Mouse (Mus musculus) E14TG2a.4 (cell line): ENCODE measurements around the gene Asb15.

Experiments
- H3K27me3 ChIP-seq: 2 replicates; pipeline ENCODE4 v1.6.1; 2014; ENCODE audit warnings: low read length, control low read depth; ENCODE audit not compliant: insufficient read depth
- H3K36me3 ChIP-seq: 2 replicates; pipeline ENCODE4 v1.6.1; 2014; ENCODE audit warnings: low read length, control low read depth; ENCODE audit not compliant: insufficient read depth
- H3K4me1 ChIP-seq: replicated peaks from 2 replicates; pipeline ENCODE4 v1.6.1; 2014; ENCODE audit warnings: low read depth, low read length, control low read depth
- H3K4me3 ChIP-seq: replicated peaks from 2 replicates; pipeline ENCODE4 v1.5.1; 2014; ENCODE audit warnings: mild to moderate bottlenecking, low read length
- H3K9me3 ChIP-seq: 2 replicates; pipeline ENCODE4 v1.6.1; 2014; ENCODE audit warnings: low read length, control low read depth
- CTCF ChIP-seq: conservative IDR thresholded peaks from 2 replicates; pipeline ENCODE4 v1.5.1; 2014; ENCODE audit warnings: low read length
- NANOG ChIP-seq: IDR thresholded peaks from 2 replicates; pipeline ENCODE4 v1.6.1; 2014; ENCODE audit warnings: borderline replicate concordance, low read length, mixed read lengths
- POU5F1 ChIP-seq: IDR thresholded peaks from 2 replicates; pipeline ENCODE4 v1.6.1; 2014; ENCODE audit warnings: low read length, borderline replicate concordance

The Asb15 gene

DNA sequence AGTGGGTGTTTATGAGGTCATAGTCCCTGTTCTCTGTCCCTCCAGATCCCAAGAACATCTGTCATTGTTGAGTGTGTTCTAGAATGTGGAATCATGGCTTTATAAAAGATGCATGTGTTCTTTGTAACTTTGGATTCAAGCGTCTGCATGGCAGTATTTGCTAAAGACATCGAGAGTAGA is at the start of gene Asb15:
Gene Asb15, plus strand, starts transcription at position 81 of the 180 bp plus-strand sequence.
- no peaks in the 10 kb centered on the region for H3K9me3 ChIP-seq
- peaks cover 23% of the 10 kb centered on the region for H3K36me3 ChIP-seq
- no peaks in the 10 kb centered on the region for H3K27me3 ChIP-seq
- peak within 1 kb of the TSS; percentile 94 for H3K4me3 ChIP-seq
- H3K4me1 ChIP-seq, result peaks cover 19% of the 10 kb centered on the region
- TF ChIP-seq NANOG, result no peak
- no peak for TF ChIP-seq POU5F1
- no peak for TF ChIP-seq CTCF

DNA sequence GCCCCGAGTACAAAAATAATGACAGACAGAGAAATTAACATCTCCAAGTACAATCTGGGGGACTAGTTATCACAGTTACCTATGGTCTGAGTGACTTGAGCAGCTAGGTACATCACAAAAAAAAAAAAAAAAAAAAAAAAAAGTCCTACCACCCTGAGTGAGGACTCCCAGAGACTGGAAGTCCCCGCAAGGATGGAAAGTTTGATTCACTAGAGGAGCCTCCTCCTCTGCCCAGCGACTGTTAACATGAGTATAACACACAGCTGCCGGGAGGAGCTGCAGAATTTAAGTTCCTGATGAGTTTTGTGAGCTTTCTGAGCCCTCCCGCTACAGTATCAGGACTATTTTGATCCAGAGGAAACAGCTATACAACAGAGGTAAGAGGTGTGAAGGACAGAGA is 41.4 kb upstream of the Asb15 start:
- Histone ChIP-seq H3K27me3 (no peaks in the 10 kb centered on the region), H3K9me3 (no peaks in the 10 kb centered on the region), H3K4me1 (no peaks in the 10 kb centered on the region), H3K4me3 (no peak overlapping the region), H3K36me3 (no peaks in the 10 kb centered on the region)
- no peak for TF ChIP-seq NANOG
- no peak for TF ChIP-seq CTCF
- no peak for TF ChIP-seq POU5F1

DNA sequence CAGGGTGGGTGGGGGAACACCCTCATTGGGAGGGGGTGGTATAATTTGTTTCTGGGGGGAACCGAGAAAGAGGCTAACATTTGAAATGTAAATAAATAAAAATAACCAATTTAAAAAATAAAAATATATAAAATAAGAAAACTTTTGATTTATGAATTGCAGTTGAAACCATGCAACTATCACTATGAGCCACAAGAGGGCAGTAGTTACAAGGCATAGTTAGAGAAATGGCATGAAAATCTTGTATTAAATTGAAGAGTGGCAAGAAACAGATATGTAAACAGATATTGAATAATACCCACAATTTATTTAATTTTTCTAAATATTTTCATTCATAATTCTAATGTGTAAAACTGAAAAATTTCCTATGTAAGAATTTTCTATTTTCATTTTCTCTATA is 37.6 kb upstream of the Asb15 start:
- no peaks in the 10 kb centered on the region for H3K36me3 ChIP-seq
- H3K4me3 ChIP-seq, result no peak overlapping the region
- peak; percentile 69 for TF ChIP-seq CTCF
- no peak for TF ChIP-seq POU5F1
- no peaks in the 10 kb centered on the region for H3K27me3 ChIP-seq
- no peaks in the 10 kb centered on the region for H3K9me3 ChIP-seq
- H3K4me1 ChIP-seq, result no peaks in the 10 kb centered on the region

DNA sequence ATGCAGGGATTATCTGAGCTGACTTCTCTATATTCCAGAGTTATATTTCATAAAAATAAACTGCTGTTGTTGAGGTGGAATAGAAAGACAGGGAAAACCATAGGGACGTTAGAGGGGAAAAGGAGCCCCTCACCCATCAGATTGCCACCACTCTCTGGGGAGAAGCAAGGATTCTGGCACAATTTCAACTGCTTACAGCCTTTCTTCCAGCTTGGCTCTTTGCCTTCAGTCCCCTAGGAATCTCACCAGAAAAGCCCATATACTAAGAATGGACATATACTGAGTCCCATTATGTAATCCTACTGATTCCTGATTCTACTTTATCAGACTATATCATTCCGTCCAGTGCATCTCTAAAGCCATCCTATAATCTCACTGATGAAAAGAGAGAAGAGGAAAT is 23.8 kb upstream of the Asb15 start:
- no peaks in the 10 kb centered on the region for H3K27me3 ChIP-seq

DNA sequence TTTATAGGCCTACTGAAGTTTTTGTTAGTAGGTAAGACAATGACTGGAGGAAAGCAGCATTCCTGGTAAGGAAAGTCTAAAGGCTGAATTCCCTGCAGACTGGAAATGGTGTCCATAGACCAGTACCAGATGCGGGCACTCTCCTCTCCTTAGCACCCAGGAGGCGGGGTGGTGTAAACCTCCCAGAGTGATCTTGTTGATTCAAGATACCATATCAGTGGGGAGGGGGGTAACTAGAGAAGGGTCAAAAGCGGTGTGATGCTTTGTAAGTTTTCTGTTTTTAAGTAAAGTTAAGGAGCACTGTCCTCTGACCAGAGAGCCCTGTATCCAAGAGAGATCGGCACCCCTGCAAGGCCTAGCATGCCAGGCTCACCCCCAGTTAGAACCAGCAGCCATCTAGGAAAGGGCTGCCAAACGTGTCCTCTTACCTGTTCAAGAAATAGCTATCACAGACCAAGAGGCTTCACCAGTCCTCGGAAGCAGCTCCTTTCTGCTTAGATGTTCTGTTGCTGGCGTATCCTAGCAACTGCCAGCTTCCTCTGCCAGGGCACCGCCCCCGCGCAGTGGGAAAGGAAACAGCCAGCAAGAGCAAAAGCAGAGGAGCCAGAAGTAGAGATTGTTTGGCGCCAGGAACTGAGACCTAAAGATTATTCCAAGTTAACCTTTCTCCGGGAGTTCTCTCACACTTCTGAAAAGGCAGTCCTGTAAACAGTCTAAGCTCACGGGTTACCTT is 13.2 kb upstream of the Asb15 start, which contains the start of gene Iqub:
Gene Iqub, minus strand, starts transcription at position 516 of the 733 bp plus-strand sequence.
- peaks cover 8% of the 10 kb centered on the region; the same call in 1 of the 2 replicates for H3K4me1 ChIP-seq
- TF ChIP-seq CTCF (no peak), POU5F1 (no peak), NANOG (no peak)
- no peaks in the 10 kb centered on the region for H3K9me3 ChIP-seq
- no peaks in the 10 kb centered on the region for H3K27me3 ChIP-seq
- H3K4me3 ChIP-seq, result no peak within 1 kb of the TSS
- peaks cover 15% of the 10 kb centered on the region for H3K36me3 ChIP-seq

More for the DNA sequence above, 23.8 kb upstream of the Asb15 start:
- no peaks in the 10 kb centered on the region for H3K9me3 ChIP-seq
- no peaks in the 10 kb centered on the region for H3K36me3 ChIP-seq
- no peak overlapping the region for H3K4me3 ChIP-seq
- no peaks in the 10 kb centered on the region for H3K4me1 ChIP-seq
- TF ChIP-seq CTCF (no peak), NANOG (no peak), POU5F1 (no peak)

DNA sequence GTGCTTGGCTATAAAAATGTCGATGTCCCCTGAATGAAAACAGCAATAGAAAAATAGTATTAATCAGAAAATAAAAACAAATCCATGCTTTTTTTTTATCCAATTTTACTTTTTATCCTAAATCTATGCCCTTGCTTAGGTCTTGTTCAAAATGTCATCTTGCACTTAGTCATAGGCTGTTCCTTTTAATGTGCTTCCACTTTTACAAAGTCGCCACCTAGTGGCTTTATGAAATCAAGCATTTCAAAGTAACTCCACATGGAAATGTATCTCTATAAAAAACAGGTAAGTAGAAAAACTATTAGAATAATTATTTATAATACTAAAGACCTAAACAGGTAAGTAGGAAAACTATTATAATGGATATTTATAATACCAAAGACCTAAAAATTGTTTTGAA is 11.7 kb upstream of the Asb15 start:
- TF ChIP-seq NANOG (no peak), CTCF (peak; percentile 40)
- H3K36me3 ChIP-seq, result peaks cover 21% of the 10 kb centered on the region
- no peak overlapping the region for H3K4me3 ChIP-seq
- H3K9me3 ChIP-seq, result no peaks in the 10 kb centered on the region
- H3K4me1 ChIP-seq, result peaks cover 8% of the 10 kb centered on the region; the same call in 1 of the 2 replicates
- no peaks in the 10 kb centered on the region for H3K27me3 ChIP-seq

DNA sequence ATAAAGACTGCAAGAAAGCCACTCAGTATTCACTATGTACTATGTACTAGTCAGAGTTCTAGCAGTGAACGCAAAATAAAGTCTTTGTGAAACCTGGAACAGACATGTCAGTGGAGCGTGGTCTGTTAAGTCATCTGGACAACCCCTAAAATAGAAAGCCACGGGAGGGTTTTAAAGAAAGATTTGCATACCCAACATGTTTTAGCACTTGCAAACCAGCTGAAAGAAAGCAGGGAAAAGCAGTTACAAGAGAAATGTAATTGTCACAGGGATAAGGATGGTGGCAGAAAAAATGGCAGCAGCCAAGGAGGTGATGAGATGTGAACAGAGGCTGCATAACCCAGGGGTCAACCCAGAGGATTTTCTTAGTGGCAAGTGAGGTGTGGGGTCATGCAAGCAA is 2.2 kb upstream of the Asb15 start:
- H3K4me1 ChIP-seq, result peaks cover 19% of the 10 kb centered on the region
- H3K27me3 ChIP-seq, result no peaks in the 10 kb centered on the region
- peaks cover 40% of the 10 kb centered on the region for H3K36me3 ChIP-seq
- TF ChIP-seq POU5F1 (no peak), NANOG (no peak), CTCF (no peak)
- peak overlapping the region; percentile 94; the same call in 1 of the 2 replicates for H3K4me3 ChIP-seq
- no peaks in the 10 kb centered on the region for H3K9me3 ChIP-seq

DNA sequence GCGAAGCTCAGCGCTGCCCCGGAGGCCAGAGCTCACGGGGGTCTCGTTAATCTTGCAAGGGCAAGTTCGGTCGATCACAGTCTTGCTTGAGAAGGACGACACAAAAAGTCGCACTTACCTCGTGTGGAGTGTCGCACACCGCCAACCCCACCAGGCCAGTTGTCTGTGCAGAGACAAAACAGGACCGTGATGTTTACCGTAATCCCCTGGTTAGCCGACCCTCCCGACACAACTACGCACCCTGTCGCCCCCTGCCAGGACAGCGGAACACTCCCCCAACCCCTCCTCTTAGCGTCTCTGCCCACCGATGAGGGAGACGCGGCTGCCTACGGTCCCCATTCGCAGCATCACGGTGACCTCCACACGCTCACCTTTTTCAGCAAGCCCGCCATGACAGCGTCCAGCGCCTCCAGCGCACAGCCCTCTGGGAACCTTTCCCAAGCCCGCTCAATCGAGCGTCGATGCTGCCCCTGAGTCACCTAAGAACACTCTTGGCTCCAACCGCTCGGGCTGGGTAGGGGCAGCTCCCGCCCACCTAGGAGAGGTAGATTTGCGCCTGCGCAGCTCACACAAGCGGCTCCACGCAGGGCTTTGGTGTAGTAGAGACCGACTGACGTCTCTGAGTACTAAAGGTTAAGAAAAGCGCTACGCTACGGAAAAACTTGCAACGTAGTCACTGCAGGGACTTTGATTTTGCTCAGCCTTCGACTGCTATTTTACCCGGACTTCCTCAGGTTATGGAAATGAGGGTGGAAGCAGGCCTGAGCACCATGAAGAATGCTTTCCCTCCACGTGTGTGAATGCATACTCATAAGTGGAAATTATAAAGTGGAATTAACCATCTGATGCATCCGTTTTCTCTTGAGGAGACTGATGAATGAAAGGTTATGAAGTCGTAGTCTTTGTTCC is 535 bp upstream of the Asb15 start, which contains the start of gene Ndufa5:
Gene Ndufa5, minus strand, starts transcription at position 859 of the 909 bp plus-strand sequence.
- no peak for TF ChIP-seq POU5F1
- no peak for TF ChIP-seq CTCF
- no peak for TF ChIP-seq NANOG

More for the DNA sequence above, 535 bp upstream of the Asb15 start, which contains the start of gene Ndufa5:
- H3K36me3 ChIP-seq, result peaks cover 25% of the 10 kb centered on the region
- H3K9me3 ChIP-seq, result no peaks in the 10 kb centered on the region
- peak within 1 kb of the TSS; percentile 94 for H3K4me3 ChIP-seq
- peaks cover 19% of the 10 kb centered on the region for H3K4me1 ChIP-seq
- no peaks in the 10 kb centered on the region for H3K27me3 ChIP-seq
